Mouse (Mus musculus): Measurements from ENCODE around the gene Sstr4. TPM values are rescaled to one million over a fixed set of nuclear protein-coding genes. Genes with fewer than 3 reads are reported as not detected.

Sstr4 gene
- total RNA-seq, 1 experiment from 2014 or later = not detected

DNA sequence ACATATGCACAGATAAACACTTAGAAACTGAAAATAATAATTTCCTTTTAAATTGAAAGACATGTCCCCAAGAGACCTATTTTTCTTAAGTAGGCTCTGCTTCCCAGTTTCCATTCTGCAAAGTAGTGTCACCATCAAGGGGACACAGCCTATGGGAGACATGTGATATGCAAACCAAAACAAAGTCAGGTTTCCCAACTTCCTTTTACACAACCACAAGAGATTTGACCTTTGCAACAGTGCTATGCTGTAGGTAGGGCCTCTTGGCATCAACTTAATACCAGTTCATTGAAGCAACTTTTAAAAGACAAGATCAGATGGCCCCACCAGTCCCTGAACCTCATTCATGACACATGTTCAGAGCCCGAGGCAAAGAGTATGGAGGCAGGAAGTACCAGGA, 2.0 kb upstream of the Sstr4 start:
- peak; percentile 37 for ATAC-seq (replicated peaks; ENCODE audit: low read depth, poor library complexity, severe bottlenecking)

DNA sequence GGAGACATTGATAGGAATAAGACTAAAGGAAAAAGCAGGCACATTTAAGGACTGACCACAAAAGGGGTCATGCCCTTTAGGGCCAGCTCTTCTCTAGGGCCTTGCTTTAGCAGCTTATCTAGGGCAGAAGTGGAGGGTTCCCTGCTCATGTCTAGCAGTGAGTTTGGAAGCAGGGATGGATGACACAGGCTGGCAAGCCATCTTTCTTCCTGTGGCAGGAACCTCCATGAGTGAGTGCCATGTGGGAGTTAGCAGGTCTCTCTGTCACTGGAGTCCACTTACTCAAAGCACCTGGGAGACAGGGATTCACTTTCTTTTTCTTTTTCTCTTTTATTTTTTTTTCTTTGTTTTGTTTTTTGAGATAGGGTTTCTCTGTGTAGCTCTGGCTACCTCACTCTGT, 1.3 kb upstream of the Sstr4 start:
- ATAC-seq (replicated peaks; ENCODE audit: low read depth, poor library complexity, severe bottlenecking) = no peak

DNA sequence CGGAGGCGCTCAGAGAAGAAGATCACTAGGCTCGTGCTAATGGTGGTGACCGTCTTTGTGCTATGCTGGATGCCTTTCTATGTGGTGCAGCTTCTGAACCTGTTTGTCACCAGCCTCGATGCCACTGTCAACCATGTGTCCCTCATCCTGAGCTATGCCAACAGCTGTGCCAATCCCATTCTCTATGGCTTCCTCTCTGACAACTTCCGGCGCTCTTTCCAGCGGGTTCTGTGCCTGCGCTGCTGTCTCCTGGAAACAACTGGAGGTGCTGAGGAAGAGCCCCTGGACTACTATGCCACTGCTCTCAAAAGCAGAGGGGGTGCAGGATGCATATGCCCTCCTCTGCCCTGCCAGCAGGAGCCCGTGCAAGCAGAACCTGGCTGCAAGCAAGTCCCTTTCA, 1.1 kb downstream of the Sstr4 start:
- no peak for ATAC-seq (replicated peaks; ENCODE audit: low read depth, poor library complexity, severe bottlenecking)

DNA sequence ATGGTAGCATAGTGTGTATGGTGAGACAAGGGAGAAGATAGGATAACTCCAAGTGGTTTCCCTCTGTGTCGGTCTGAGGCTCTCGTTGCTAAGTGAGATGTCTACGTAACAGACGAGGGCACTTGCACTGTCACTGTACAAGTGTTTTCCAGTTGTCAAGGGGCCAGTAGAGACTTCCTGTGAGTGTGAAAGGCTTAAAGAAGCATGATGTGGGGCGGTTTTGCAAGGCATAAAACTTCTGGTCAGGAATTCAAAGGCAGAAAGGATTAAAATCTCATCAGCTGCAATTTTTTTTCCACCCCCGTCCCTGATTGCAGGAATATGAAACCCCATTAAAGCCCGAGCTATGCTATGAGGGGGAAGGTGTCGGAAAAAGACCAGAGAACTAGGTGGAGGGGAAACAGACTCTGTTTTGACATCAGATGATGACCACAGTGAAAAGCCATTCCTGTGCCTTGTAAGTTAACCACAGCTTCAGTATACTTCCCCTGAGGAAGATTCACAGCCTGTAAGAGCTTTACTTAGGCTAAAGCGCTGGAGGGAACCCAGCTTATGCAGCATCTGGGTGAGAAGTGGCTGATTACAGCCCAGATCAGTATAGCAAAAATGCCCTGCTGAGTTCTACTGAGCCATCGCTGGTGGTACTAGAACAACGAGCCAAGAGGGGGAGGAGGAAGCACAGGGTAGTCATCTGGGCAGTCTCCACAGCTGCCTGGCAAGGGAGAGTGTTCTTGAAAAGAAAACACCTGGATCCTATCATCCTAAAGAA, 2.1 kb downstream of the Sstr4 start:
- peak; percentile 63 for ATAC-seq (replicated peaks; ENCODE audit: low read depth, poor library complexity, severe bottlenecking)

DNA sequence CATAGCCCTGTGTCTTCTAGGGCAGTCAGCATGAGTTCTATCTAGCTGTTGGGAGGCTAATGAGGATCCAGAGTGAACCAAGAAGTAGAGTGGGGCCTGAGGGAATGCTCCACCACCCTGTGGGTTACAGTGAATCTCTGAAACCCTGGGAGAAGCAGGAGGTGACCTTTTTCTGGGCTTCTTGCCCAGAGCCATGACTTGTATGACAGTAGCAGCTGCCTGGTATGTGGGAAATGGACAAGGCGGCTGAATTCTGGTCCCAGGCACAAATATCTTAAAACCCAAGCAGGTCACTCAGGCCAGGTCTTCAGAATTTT, 2.6 kb downstream of the Sstr4 start:
- ATAC-seq (replicated peaks; ENCODE audit: low read depth, poor library complexity, severe bottlenecking) = peak; percentile 6

DNA sequence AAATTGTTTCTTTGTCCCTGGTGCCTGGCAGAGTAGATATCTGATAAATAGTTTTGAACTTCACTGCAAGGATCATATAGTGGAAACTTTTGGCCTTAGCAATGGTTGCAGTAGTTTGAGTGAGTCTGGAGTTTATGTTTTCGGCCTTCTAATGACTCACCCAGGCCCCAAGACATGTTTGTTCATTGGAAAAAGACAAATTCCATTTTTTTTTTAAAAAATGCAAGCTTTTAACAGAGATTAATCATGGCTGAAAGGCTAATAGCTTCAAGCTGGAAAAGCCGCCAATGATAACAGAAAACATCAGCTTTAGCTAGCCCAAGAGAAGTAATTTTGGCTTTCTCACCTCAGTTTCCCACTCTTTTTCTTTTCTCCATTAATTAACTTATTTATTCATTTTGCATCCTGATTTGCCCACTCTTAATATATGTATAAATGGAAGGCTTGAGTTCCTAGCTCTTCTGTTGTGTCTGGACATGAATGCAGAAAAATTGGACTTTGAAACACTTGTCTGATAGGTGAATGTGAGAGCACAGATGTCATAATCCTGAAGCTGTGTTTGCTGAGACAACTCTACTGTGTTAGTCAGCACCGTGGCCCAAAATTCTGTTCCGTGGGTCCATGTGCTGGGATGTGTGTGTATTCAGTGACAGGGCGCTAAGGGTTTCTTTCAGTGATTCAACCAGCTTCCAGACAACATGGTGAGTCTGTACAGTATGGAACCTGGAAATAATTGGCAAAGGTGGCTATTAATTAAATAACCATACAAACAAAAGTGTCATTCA, 3.9 kb downstream of the Sstr4 start:
- ATAC-seq (replicated peaks; ENCODE audit: low read depth, poor library complexity, severe bottlenecking) = no peak

DNA sequence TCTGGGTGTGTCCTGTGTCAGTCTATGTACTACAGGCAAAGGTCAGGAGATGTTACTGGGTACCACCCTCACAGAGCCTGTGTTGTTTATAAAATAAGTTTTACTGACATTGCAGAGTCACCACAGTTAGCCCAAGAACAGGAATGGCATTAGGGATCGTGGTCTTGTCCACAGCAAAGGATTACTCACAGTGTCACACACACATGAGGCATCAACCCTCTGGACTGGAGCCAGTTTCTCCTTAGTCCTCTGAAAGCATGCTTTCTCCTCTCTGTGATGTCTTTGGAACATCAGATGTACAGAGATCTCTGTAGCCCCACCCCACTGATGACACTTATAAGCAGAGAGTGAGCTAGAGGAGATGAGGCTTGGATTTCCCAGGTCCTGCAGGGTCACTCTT, 7.1 kb downstream of the Sstr4 start:
- no peak for ATAC-seq (replicated peaks; ENCODE audit: low read depth, poor library complexity, severe bottlenecking)

DNA sequence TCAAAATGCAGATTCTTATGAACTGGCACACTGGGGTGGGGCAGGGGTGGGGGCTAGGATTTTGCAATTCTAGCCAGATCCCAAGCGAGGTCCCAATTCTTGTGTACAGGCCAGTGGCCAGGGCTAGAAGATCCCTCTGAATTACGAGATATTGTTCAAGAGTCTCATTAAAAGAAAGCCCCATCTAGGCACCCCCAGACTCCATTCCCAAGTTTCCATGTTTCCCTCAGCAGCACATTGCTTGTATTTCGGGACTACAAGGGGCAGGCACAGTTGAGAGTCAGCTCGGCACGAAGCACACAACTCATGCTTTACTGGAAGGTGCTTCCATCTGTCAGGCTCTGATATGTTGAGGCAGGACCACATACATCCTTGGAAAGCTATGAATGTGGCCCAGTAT, 9.8 kb downstream of the Sstr4 start:
- no peak for ATAC-seq (replicated peaks; ENCODE audit: low read depth, poor library complexity, severe bottlenecking)

DNA sequence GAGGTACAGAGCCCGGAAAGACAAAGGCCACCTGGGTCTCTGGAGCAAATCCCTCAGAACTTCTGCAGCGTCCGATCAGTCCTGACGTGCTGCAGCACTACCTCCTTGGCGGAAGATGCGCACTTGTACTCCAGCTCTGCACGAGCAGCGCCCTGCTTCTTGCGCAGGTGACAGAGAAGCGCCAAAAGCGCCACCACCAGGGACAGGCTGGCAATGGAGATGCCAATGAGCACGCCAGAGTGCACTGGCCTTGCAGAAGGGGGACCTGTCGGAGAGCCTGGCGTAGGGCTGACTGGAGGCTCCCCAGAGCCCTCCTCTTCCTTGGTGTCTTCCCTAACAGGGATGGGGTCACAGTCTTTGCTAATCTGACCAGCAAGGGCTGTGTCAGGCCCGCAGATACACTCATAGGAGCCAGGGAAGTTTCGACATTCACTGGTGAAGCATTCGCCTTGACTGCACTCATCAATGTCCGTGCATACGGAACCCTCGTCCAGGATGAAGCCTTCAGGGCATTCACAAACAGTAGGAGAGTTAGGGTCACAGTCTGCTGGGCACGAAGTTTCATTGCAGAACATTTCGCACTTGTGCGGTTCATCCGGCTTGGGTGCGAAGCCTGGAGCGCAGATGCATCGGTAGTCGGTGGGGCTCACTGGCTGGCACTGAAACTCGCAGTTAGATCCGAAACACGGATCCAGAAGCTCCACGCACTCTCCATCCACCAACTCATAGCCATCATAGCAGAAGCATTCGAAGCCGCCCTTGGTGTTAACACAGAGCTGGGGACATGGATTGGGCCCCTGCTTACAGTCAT, 11.2 kb downstream of the Sstr4 start:
- ATAC-seq (replicated peaks; ENCODE audit: low read depth, poor library complexity, severe bottlenecking) = peak; percentile 42

DNA sequence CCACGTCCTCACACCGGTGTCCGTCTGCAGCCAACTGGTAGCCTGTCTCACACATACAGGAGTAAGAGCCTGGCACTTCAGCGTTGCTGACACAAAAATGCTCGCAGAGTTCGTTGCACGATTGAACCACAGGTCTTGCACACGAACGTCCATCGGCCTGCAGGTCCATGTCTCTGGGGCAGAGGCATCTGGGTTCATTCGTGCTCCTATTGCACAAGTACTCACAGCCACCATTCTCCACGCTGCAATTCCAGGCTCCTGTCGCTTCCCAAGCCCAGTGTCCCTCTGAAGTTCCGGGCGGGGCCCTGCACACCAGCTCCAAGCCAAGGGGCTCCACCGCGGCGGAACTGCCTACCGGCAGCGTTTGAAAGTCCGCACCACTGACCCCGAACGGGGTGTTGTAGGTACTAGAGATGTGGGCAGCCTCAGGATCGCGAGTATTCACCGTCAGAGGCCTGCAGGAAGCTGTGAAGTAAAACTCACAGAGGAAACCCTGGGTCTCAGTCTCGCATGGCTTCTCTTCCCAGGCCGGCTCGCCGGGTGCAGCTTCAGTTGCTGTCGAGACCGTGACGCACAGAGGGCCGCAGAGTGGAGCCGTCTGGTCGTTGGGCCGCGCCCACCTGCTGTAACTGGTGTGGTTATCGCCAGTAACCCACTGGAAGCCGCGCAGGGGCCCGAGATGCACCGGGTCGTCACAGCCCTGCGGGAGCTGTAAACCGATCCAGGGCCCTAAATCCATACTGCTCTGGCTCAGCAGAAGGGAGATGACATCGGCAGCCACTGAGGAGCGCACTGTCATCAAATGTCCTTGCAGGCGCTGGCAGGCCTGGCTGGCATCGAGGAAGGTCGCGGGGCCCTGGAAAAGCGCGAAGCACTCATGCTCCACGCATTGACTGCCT, 12.1 kb downstream of the Sstr4 start:
- ATAC-seq (replicated peaks; ENCODE audit: low read depth, poor library complexity, severe bottlenecking) = peak; percentile 46

DNA sequence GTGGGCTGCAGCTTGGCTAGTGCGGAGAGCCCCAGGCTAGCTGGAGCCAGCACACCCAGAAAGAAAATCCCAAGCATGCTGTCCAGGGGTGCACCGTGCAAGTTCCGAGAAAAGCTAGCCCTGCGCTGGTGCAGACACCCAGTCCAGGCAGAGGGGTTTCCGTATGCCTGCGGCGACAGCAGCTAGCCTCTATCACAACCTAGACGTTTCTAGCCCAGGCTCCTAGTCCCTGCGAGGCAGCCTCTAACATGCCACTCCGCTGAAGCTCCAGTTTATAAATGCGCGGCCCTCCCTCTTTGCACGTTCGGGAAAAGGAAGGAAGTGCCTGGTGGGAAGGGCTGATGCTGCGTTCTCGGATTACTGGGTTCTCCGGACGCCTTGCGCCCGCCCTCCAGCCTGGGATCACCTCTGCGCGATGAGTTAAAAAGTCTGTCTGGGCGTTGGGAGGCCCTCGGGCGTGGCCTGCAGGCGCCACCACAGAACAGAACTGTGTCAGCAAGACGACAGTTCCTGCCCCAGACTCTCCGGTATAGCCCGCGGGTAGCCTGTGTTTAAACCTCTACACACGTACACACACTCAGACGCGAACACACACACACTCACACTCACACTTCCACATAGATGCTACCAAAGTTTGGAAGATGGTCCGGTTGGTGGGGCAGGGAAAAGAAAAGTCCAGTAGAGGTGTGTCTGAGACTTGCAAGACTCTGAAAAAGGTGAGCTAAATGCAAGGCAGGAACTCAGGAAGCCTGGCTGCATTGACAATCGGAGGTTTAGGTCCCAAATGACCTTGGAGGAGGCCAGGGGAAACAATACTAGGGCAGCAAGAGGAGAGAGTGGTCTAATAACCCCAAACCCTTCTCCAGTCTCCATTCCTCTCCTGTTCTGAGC, 13.0 kb downstream of the Sstr4 start, which contains the start of gene Thbd:
Thbd (minus strand) TSS at position 319 of the 891 bp plus-strand sequence.
- ATAC-seq (replicated peaks; ENCODE audit: low read depth, poor library complexity, severe bottlenecking) = peak; percentile 65

DNA sequence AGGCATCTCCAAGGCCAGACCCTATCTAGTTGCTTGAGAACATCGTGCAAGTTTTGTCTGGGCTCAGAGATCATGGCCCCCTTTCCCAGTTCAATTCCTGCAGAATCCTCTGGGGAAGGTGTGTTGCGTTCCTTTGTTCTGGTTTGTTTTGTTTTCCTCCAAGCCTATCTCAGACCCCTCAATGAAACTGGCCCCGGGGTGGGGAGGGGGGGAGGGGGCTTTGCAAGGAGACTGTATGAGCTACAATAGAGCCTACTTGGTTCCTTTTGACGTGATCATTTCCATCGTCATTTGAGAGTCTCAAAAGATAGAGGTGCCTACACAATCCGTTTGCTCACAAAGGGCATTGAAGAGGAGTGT, 13.6 kb downstream of the Sstr4 start:
- no peak for ATAC-seq (replicated peaks; ENCODE audit: low read depth, poor library complexity, severe bottlenecking)

DNA sequence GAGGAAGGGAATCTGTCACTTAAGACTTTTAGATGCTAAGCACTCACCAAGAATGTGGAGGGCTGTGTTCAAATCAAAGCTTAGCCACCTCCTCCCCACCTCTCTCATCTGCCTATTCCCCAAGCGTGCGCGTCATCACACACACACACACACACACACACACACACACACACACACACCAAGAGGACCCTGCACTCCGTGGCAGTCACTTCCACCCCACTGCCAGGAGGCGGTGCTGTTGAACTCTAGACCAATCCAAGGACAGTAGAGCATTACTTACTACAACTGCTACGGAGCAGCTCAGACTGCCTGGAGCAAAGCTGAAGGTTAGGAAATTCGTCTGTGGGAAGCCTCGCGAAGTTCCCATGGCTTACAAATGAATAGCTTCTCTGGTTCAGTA, 14.0 kb downstream of the Sstr4 start:
- peak; percentile 65 for ATAC-seq (replicated peaks; ENCODE audit: low read depth, poor library complexity, severe bottlenecking)

DNA sequence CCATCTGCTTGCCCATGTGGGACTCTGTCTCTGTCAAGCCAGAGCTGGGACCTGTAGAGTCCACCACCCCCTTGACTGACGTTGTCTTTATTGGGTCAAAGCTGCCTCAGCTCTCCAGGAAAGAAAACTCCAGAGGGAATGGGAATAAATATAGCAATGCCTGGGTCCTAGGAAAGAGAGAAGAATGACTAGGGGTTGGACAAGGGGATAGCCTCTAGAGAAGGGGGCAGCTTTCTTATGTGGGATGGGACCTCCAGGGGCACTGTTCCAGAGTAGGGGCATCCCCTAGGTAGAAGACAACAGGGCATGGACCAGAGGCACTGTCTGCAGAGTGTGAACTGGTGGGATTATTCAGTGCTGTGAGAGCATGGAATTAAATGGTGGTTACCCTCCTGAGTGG, 14.7 kb downstream of the Sstr4 start:
- no peak for ATAC-seq (replicated peaks; ENCODE audit: low read depth, poor library complexity, severe bottlenecking)

DNA sequence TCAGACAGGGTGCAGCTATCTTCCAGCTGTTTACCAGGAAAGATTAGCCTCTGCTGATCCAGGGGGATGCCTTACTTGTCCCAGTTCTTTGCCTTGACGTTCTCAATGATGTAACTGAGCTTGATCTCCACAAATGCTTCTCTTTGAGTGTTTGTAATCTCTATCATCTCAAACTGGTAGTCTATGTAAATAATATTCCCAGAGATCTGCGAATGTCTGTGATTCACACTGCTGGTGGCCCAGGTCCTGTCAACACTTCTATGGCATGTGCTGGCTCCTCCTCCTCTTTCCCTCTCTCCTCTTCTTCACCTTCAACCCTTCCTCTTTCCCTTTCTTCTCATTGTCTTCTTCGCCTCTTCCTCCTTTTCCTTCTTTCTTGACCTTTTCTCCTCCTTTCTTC, 24.0 kb downstream of the Sstr4 start:
- ATAC-seq (replicated peaks; ENCODE audit: low read depth, poor library complexity, severe bottlenecking) = no peak

DNA sequence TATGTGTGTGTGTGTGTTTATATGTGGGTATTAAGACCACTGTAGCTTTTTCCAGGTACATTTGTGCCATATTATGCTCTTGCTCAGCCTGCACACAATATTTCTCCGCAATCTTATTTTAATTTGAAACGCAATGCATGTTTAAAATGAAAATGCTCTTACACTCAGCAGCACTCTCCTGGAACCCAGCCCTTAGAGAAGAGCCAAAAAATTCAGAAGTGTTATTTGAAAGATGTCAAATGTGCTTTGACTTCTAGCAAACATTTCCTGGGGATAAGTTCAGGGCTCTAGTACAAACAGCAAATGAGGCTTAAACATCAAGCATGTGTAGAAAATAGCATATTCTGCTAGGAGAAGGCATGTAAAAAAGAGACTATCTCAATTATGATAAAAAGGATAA, 24.6 kb downstream of the Sstr4 start:
- no peak for ATAC-seq (replicated peaks; ENCODE audit: low read depth, poor library complexity, severe bottlenecking)

DNA sequence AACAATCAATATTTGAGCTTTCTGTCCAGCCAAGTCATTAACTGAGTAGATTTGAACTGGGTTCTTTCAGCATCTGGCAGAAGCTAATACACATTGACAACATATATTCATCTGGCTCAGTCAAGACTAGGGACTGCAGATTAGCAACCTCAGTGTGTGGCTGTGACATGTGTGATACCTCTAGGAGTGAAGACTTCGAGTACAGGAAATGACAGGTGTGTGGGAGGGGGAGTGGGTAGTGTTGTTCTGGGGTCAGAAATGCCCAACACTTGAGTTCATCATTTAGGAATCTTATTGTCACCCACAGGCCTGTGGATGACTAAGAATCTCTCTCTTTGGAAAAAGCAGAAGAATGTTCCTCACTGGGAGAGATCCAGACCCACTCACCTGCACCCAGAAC, 26.0 kb downstream of the Sstr4 start:
- no peak for ATAC-seq (replicated peaks; ENCODE audit: low read depth, poor library complexity, severe bottlenecking)

DNA sequence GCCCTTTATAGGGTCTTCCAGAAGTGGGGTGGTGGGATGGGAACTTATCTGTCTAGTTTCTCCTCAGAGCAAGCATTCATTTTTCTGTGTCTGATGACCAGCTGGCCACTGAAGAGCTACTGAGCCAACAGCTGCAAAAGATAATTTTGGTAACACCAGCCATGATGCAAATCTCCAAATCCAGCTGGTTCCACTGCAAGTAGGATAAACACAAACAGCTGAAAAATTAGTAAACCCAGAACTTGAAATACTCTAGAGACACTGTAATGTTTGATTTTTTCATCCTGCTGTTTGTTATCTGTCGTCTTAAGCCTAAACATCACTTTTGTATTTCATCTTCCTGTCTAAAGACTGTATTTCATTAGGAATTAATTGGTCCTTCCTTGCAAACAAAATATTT, 26.6 kb downstream of the Sstr4 start:
- ATAC-seq (replicated peaks; ENCODE audit: low read depth, poor library complexity, severe bottlenecking) = no peak

Measured in common myeloid progenitor, adult 5-6 weeks (primary cell).